ENCODE assay signal across 23 mouse cellular contexts in the genomic region with DNA sequence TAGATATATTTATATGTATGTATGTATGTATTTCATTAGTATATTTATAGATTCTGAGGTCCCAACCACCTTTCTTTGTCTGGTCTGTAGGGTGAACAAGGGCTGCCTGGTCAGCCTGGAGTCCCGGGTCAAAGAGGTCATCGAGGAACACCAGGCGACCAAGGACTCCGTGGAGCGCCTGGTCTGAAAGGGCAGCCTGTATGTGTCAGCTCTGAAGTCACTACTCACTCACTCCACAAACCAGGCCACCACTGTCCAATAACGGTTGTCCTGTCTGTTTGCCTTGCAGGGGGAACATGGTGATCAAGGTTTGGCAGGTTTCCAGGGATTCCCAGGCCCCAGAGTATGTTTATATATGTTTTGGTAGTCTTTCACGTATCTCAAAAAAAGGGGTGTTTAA.
DNase-seq lines count a peak whose midpoint lies in the region; ATAC-seq and TF ChIP-seq lines count a peak whose summit lies in the region.
"Had no signal": no experiment of that assay in that cellular context is flagged by ENCODE, and none has a peak within 500 bp of the region (broad histone marks: within the 10 kb centered on the region; RNA-seq: fewer than 3 reads in every experiment).

No protein-coding gene starts in this region.

- H3K27ac ChIP-seq in stomach, embryonic 15.5 days, result no peak overlapping the region
- H3K27ac ChIP-seq in stomach, postnatal 0 days (replicated peaks), result no peak overlapping the region
- H3K27ac ChIP-seq in liver, embryonic 13.5 days, result no peak overlapping the region
- no peak overlapping the region for H3K27ac ChIP-seq in liver, embryonic 16.5 days (ENCODE audit: low read length)
- no peak overlapping the region for H3K27ac ChIP-seq in midbrain, embryonic 15.5 days
- H3K27ac ChIP-seq: forebrain, embryonic 10.5 days; forebrain, embryonic 13.5 days; heart, embryonic 15.5 days; hindbrain, embryonic 14.5 days had no signal

- no peak for DNase-seq in stomach, postnatal 0 days (ENCODE audit: low spot score)
- no peak for DNase-seq in liver, embryonic 13.5 days
- DNase-seq in heart, adult 8-10 months (ENCODE audit: low spot score), result no peak
- DNase-seq: adrenal gland, postnatal 10 days; adrenal gland, postnatal 36 days; cerebellum, adult 18-20 months; cerebellum, adult 9-10 months; cerebellum, postnatal 14 days; gastrocnemius, postnatal 10 days; heart, adult 11 months; heart, postnatal 10 days; heart, postnatal 4 days had no signal

- H3K4me2 ChIP-seq in stomach, embryonic 15.5 days, result no peak overlapping the region
- no peak overlapping the region for H3K4me2 ChIP-seq in stomach, postnatal 0 days (replicated peaks; ENCODE audit: low read depth)
- no peak overlapping the region for H3K4me2 ChIP-seq in liver, embryonic 13.5 days
- no peak overlapping the region for H3K4me2 ChIP-seq in liver, embryonic 16.5 days (ENCODE audit: low read depth, low read length)
- H3K4me2 ChIP-seq in midbrain, embryonic 15.5 days, result no peak overlapping the region
- H3K4me2 ChIP-seq: forebrain, embryonic 13.5 days; heart, embryonic 12.5 days; heart, embryonic 15.5 days; hindbrain, embryonic 14.5 days had no signal

- peak; percentile 35; the same call in 1 of the 2 replicates for ATAC-seq in stomach, embryonic 15.5 days (ENCODE audit: insufficient read depth, low FRiP score, low read depth)
- ATAC-seq in stomach, postnatal 0 days (ENCODE audit: low FRiP score, low TSS enrichment), result no peak
- peak; percentile 80 for ATAC-seq in liver, embryonic 13.5 days (ENCODE audit: low read depth)
- ATAC-seq in liver, embryonic 16.5 days (ENCODE audit: low read depth), result peak; percentile 94
- ATAC-seq in midbrain, embryonic 15.5 days (replicated peaks), result no peak
- no peak for ATAC-seq in megakaryocyte progenitor cell, adult 5-6 weeks (replicated peaks; ENCODE audit: poor library complexity)
- ATAC-seq: forebrain, embryonic 13.5 days; forebrain, embryonic 16.5 days; Patski had no signal

- no peak for TF ChIP-seq CTCF in stomach, postnatal 0 days (IDR thresholded peaks at IDR 0.05; ENCODE audit: low read depth)

- WGBS in stomach, embryonic 15.5 days, result 66% methylated on average over 7 of the region's 7 CpGs
- WGBS in stomach, postnatal 0 days, result 63% methylated on average over 7 of the region's 7 CpGs
- WGBS in liver, embryonic 13.5 days (ENCODE audit: insufficient replicate concordance), result 67% methylated on average over 7 of the region's 7 CpGs
- WGBS in liver, embryonic 16.5 days (ENCODE audit: insufficient replicate concordance), result 65% methylated on average over 7 of the region's 7 CpGs
- WGBS in midbrain, embryonic 15.5 days, result 77% methylated on average over 7 of the region's 7 CpGs

- H3K4me3 ChIP-seq in stomach, embryonic 15.5 days (replicated peaks), result no peak overlapping the region
- no peak overlapping the region for H3K4me3 ChIP-seq in stomach, postnatal 0 days (ENCODE audit: low read depth, low read length)
- H3K4me3 ChIP-seq in liver, embryonic 13.5 days (replicated peaks), result no peak overlapping the region
- no peak overlapping the region for H3K4me3 ChIP-seq in liver, embryonic 16.5 days (ENCODE audit: low read depth, low read length)
- H3K4me3 ChIP-seq in midbrain, embryonic 15.5 days, result no peak overlapping the region
- H3K4me3 ChIP-seq: forebrain, embryonic 10.5 days; forebrain, embryonic 13.5 days; heart, embryonic 12.5 days; heart, embryonic 15.5 days had no signal

- no peaks in the 10 kb centered on the region for H3K9me3 ChIP-seq in stomach, embryonic 15.5 days
- H3K9me3 ChIP-seq in stomach, postnatal 0 days (ENCODE audit: control insufficient read depth, low read length), result no peaks in the 10 kb centered on the region
- no peaks in the 10 kb centered on the region for H3K9me3 ChIP-seq in liver, embryonic 13.5 days (replicated peaks)
- H3K9me3 ChIP-seq in liver, embryonic 16.5 days (replicated peaks; ENCODE audit: control insufficient read depth, low read length), result no peaks in the 10 kb centered on the region
- no peaks in the 10 kb centered on the region for H3K9me3 ChIP-seq in midbrain, embryonic 15.5 days
- H3K9me3 ChIP-seq: forebrain, embryonic 10.5 days; forebrain, embryonic 13.5 days; heart, embryonic 12.5 days; heart, embryonic 15.5 days had no signal

- no peak overlapping the region for H3K9ac ChIP-seq in stomach, embryonic 15.5 days
- no peak overlapping the region for H3K9ac ChIP-seq in stomach, postnatal 0 days (ENCODE audit: low read length)
- H3K9ac ChIP-seq in liver, embryonic 13.5 days, result no peak overlapping the region
- no peak overlapping the region for H3K9ac ChIP-seq in liver, embryonic 16.5 days (ENCODE audit: low read depth, low read length)
- no peak overlapping the region for H3K9ac ChIP-seq in midbrain, embryonic 15.5 days
- H3K9ac ChIP-seq: forebrain, embryonic 13.5 days; heart, embryonic 12.5 days; heart, embryonic 15.5 days; hindbrain, embryonic 14.5 days had no signal

- no peak for TF ChIP-seq EP300 in stomach, postnatal 0 days (optimal IDR thresholded peaks at IDR 0.05)

- H3K36me3 ChIP-seq in stomach, embryonic 15.5 days, result no peaks in the 10 kb centered on the region
- H3K36me3 ChIP-seq in stomach, postnatal 0 days (ENCODE audit: control insufficient read depth, insufficient read depth, low read length), result no peaks in the 10 kb centered on the region
- no peaks in the 10 kb centered on the region for H3K36me3 ChIP-seq in liver, embryonic 13.5 days
- H3K36me3 ChIP-seq in liver, embryonic 16.5 days (ENCODE audit: control insufficient read depth, insufficient read depth), result no peaks in the 10 kb centered on the region
- H3K36me3 ChIP-seq in midbrain, embryonic 15.5 days (replicated peaks), result no peaks in the 10 kb centered on the region
- H3K36me3 ChIP-seq: forebrain, embryonic 10.5 days; heart, embryonic 12.5 days; heart, embryonic 15.5 days had no signal

- H3K4me1 ChIP-seq in stomach, embryonic 15.5 days, result no peaks in the 10 kb centered on the region
- H3K4me1 ChIP-seq in stomach, postnatal 0 days (replicated peaks; ENCODE audit: control insufficient read depth, insufficient read depth), result no peaks in the 10 kb centered on the region
- H3K4me1 ChIP-seq in liver, embryonic 13.5 days (replicated peaks), result 0 out of 2 replicates have a peak, but pooled peaks cover 2% of the 10 kb centered on the region
- no peaks in the 10 kb centered on the region; the same call in 1 of the 2 replicates for H3K4me1 ChIP-seq in liver, embryonic 16.5 days (ENCODE audit: control insufficient read depth, low read depth, low read length)
- H3K4me1 ChIP-seq in midbrain, embryonic 15.5 days, result no peaks in the 10 kb centered on the region
- H3K4me1 ChIP-seq: forebrain, embryonic 10.5 days; forebrain, embryonic 13.5 days; heart, embryonic 12.5 days; heart, embryonic 15.5 days had no signal

- no peaks in the 10 kb centered on the region for H3K27me3 ChIP-seq in stomach, embryonic 15.5 days (replicated peaks)
- no peaks in the 10 kb centered on the region for H3K27me3 ChIP-seq in stomach, postnatal 0 days (ENCODE audit: control insufficient read depth, insufficient read depth, low read length)
- H3K27me3 ChIP-seq in liver, embryonic 13.5 days, result no peaks in the 10 kb centered on the region
- no peaks in the 10 kb centered on the region for H3K27me3 ChIP-seq in liver, embryonic 16.5 days (ENCODE audit: control insufficient read depth, insufficient read depth, low read depth, low read length)
- H3K27me3 ChIP-seq in midbrain, embryonic 15.5 days (replicated peaks), result no peaks in the 10 kb centered on the region
- H3K27me3 ChIP-seq: forebrain, embryonic 13.5 days; heart, embryonic 12.5 days; heart, embryonic 15.5 days; Patski had no signal

Comparison
In these comparisons a context has a peak if more than half of its experiments do, and no peak if none do; other contexts are left out.
1. ATAC-seq: peak in stomach, embryonic 15.5 days (single experiment), liver, embryonic 13.5 days (single experiment) and liver, embryonic 16.5 days (single experiment); none in stomach, postnatal 0 days (single experiment), midbrain, embryonic 15.5 days (single experiment) and megakaryocyte progenitor cell, adult 5-6 weeks (single experiment).